Mouse (Mus musculus) brain, embryonic 14.5 days (tissue): ENCODE measurements around the gene Scd2.

Experiments used
- CTCF ChIP-seq: fragments of 200-500 bp; IDR thresholded peaks from 2 replicates; pipeline ENCODE4 v1.5.1; 2012; ENCODE audit warnings: inconsistent platforms, mild to moderate bottlenecking, moderate library complexity, borderline replicate concordance; ENCODE audit not compliant: insufficient read depth, insufficient read length; ENCODE audit errors: extremely low read depth
- POLR2A ChIP-seq: fragments of 200-500 bp; IDR thresholded peaks from 2 replicates; pipeline ENCODE4 v1.6.1; 2012; ENCODE audit warnings: mild to moderate bottlenecking, inconsistent platforms, borderline replicate concordance; ENCODE audit not compliant: poor library complexity, insufficient read depth, insufficient read length, severe bottlenecking; ENCODE audit errors: extremely low read depth

DNA sequence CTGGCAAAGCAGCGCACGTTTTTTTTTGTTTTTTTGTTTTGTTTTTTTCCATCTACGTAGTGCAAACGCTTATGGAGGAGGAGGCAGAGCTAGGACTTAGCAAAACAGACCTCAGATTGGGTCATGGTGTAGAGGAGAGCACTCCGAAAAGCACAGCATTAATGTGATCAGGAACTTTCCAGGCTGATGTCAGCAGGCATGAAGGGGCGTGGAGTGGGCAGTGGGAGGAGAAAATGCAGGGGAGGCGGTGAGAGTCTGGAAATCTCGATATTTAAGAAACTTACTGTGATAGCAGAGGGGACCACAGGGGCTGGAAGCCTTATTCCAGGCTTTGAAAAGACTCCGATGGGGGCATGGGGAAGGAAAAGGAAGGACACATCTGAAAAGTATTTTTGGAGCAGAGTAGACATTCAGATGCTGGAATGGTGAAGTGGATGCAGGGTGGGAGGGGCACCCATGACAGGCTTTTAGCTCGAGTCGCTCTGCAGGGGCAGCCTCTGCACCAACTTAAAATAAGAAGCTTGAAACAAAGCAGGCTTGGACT, 21.5 kb downstream of the Scd2 start:
- TF ChIP-seq POLR2A (no peak), CTCF (no peak)
